Comparison of ENCODE assay signal across 18 mouse cellular contexts in the genomic region with DNA sequence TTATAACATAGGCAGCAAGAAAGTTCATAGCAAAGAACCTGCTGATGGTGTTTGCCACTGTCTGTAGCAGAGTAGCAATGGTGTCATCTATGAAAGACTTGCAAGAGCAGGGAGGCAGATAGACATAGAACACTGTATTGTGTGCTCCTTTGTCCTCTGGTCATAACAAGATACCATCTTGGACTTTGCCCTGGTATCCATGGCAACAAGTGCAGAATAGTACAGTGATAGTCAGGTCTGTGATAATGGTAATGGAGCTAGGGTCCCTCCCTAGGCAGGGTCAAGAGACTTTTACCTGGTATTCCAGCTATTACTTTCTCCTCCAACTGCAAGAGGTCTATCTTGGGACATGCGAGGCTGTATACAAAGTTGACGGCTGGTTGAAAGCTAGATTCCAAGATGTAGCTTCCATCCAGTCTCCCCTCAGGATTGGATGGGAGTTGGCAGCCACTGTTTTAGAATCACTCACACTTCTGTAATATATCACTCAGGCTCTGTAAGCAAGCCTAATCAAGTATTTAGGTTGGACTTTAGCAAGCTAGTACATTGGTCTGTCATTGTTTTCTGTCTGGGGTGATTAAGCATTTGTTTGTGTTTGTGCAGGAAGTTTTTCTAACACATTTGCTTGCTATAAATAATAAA.
"Had no signal": no experiment of that assay in that cellular context is flagged by ENCODE, and none has a peak within 500 bp of the region (broad histone marks: within the 10 kb centered on the region; RNA-seq: fewer than 3 reads in every experiment).

No protein-coding gene starts in this region.

- H3K9me3 ChIP-seq: limb, embryonic 12.5 days; limb, embryonic 15.5 days; liver, embryonic 12.5 days; liver, embryonic 15.5 days; midbrain, embryonic 13.5 days had no signal

- ATAC-seq: liver, embryonic 12.5 days; lung, postnatal 0 days; midbrain, embryonic 13.5 days had no signal

- H3K9ac ChIP-seq: limb, embryonic 12.5 days; limb, embryonic 15.5 days; liver, embryonic 12.5 days; liver, embryonic 15.5 days; lung, embryonic 14.5 days; midbrain, embryonic 13.5 days had no signal

- H3K4me1 ChIP-seq: limb, embryonic 12.5 days; limb, embryonic 15.5 days; liver, embryonic 12.5 days; liver, embryonic 15.5 days; midbrain, embryonic 13.5 days had no signal

- H3K4me2 ChIP-seq: limb, embryonic 12.5 days; limb, embryonic 15.5 days; liver, embryonic 12.5 days; liver, embryonic 15.5 days; lung, embryonic 14.5 days; midbrain, embryonic 13.5 days had no signal

- H3K27me3 ChIP-seq: limb, embryonic 12.5 days; limb, embryonic 15.5 days; liver, embryonic 12.5 days; liver, embryonic 15.5 days; midbrain, embryonic 13.5 days had no signal

- H3K4me3 ChIP-seq: limb, embryonic 12.5 days; limb, embryonic 15.5 days; liver, embryonic 12.5 days; liver, embryonic 15.5 days; midbrain, embryonic 13.5 days had no signal

- DNase-seq: kidney, adult 18-20 months; kidney, adult 9 months; kidney, postnatal 14 days; kidney, postnatal 4 days; left cerebral cortex, postnatal 4 days; lung, embryonic 14.5 days; right cerebral cortex, adult 18-20 months; right cerebral cortex, postnatal 14 days; thymus, adult 2 months; thymus, postnatal 14 days; thymus, postnatal 4 days had no signal

- H3K36me3 ChIP-seq: limb, embryonic 12.5 days; limb, embryonic 15.5 days; liver, embryonic 12.5 days; liver, embryonic 15.5 days; midbrain, embryonic 13.5 days had no signal

- H3K27ac ChIP-seq: limb, embryonic 12.5 days; limb, embryonic 15.5 days; liver, embryonic 12.5 days; liver, embryonic 15.5 days; macrophage; midbrain, embryonic 13.5 days had no signal
